10 mouse cellular contexts compared by ENCODE assay signal in the genomic region with DNA sequence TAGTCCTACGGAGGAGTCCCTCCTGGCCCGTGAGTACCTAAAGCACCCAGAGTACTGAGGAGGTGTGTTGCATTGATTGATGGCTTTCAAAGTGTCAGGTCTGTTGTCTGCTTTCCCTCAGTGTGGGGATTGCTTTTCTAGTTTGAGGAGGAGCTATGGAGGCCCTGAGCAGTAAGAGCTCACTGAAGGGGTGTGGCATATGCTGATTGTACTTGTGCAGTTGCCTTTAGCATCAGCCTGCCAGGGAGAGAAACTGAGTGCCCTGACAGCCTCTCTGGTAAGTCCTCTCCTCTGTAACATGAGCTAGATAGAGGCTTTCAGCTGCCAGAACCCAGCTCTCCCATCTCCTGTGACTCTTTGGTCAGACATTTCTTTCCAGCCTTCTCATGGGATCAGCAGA. TPM values are rescaled to one million over a fixed set of nuclear protein-coding genes. Genes with fewer than 3 reads are reported as not detected.
DNase-seq lines count a peak whose midpoint lies in the region; TF ChIP-seq lines count a peak whose summit lies in the region.
"Had no signal": no experiment of that assay in that cellular context is flagged by ENCODE, and none has a peak within 500 bp of the region (broad histone marks: within the 10 kb centered on the region; RNA-seq: fewer than 3 reads in every experiment).

No protein-coding gene starts in this region.

- no peak for TF ChIP-seq CTCF in kidney, adult 2 months (conservative IDR thresholded peaks at IDR 0.05; ENCODE audit: insufficient read depth, insufficient read length, low read depth, low read length)
- no peak for TF ChIP-seq CTCF in small intestine, adult 2 months (IDR thresholded peaks at IDR 0.05; ENCODE audit: extremely low read depth, insufficient read length, insufficient replicate concordance, low read depth, low read length)
- TF ChIP-seq CTCF in cerebellum, adult 2 months (IDR thresholded peaks at IDR 0.05; ENCODE audit: borderline replicate concordance, insufficient read depth, low read depth, low read length) = no peak

- no peak overlapping the region for H3K4me3 ChIP-seq in kidney, adult 2 months (ENCODE audit: insufficient read depth, low read depth, low read length)
- H3K4me3 ChIP-seq in small intestine, adult 2 months (ENCODE audit: low read depth, low read length) = peak overlapping the region; percentile 8; the same call in 1 of the 2 replicates
- H3K4me3 ChIP-seq in cerebellum, adult 2 months (replicated peaks; ENCODE audit: insufficient read depth, low read depth, low read length) = no peak overlapping the region

- peak overlapping the region; percentile 1; the same call in 1 of the 2 replicates for H3K27ac ChIP-seq in kidney, adult 2 months (ENCODE audit: insufficient read depth, low read depth, low read length)
- peak overlapping the region; percentile 62 for H3K27ac ChIP-seq in small intestine, adult 2 months (ENCODE audit: insufficient read depth, low read depth, low read length)
- no peak overlapping the region for H3K27ac ChIP-seq in cerebellum, adult 2 months (ENCODE audit: insufficient read depth, low read length)

- H3K36me3 ChIP-seq in kidney, adult 2 months (ENCODE audit: control insufficient read depth, insufficient read depth, low read length) = no peaks in the 10 kb centered on the region; the same call in 1 of the 2 replicates
- peaks cover 2% of the 10 kb centered on the region; the same call in 1 of the 2 replicates for H3K36me3 ChIP-seq in small intestine, adult 2 months (ENCODE audit: control insufficient read depth, insufficient read depth, low read length)

- WGBS in kidney, adult 2 months = 46% methylated on average over 2 of the region's 2 CpGs
- WGBS in small intestine, adult 2 months = 13% methylated on average over 2 of the region's 2 CpGs
- 80% methylated on average over 2 of the region's 2 CpGs for WGBS in cerebellum, adult 2 months

- H3K4me1 ChIP-seq in kidney, adult 2 months (ENCODE audit: control insufficient read depth, insufficient read depth, low read length) = peaks cover 35% of the 10 kb centered on the region
- peaks cover 39% of the 10 kb centered on the region for H3K4me1 ChIP-seq in small intestine, adult 2 months (ENCODE audit: control insufficient read depth, insufficient read depth, insufficient read length, low read length)
- H3K4me1 ChIP-seq in cerebellum, adult 2 months (ENCODE audit: control insufficient read depth, insufficient read depth, low read length) = peaks cover 4% of the 10 kb centered on the region; the same call in 1 of the 2 replicates

- no peaks in the 10 kb centered on the region for H3K27me3 ChIP-seq in kidney, adult 2 months (replicated peaks; ENCODE audit: control insufficient read depth, insufficient read depth, low read length)
- no peaks in the 10 kb centered on the region for H3K27me3 ChIP-seq in small intestine, adult 2 months (ENCODE audit: control insufficient read depth, insufficient read depth, low read length)
- no peaks in the 10 kb centered on the region for H3K27me3 ChIP-seq in cerebellum, adult 2 months (ENCODE audit: control insufficient read depth, insufficient read depth, low read length)

- no peak for DNase-seq in kidney, adult 2 months
- no peak for DNase-seq in kidney, adult 11 months
- peak; percentile 59 for DNase-seq in MN1 (ENCODE audit: low spot score)
- DNase-seq in induced T-regulatory cell, adult 2 months (ENCODE audit: low read depth) = peak; percentile 74
- DNase-seq in embryo, embryonic 11 days = no peak
- DNase-seq in embryo, embryonic 10 days (ENCODE audit: low spot score) = no peak
- no peak for DNase-seq in cerebellum, adult 2 months
- DNase-seq: cerebellum, postnatal 10 days; gastrocnemius, postnatal 25 days had no signal

- TF ChIP-seq POLR2A in kidney, adult 2 months (IDR thresholded peaks at IDR 0.05; ENCODE audit: low read depth, low read length) = no peak
- no peak for TF ChIP-seq POLR2A in small intestine, adult 2 months (IDR thresholded peaks at IDR 0.05; ENCODE audit: low read depth, low read length)
- TF ChIP-seq POLR2A in cerebellum, adult 2 months (IDR thresholded peaks at IDR 0.05; ENCODE audit: borderline replicate concordance, insufficient read depth, low read length) = no peak

RNA-seq across cellular contexts. Expression of a gene that starts 3.3 kb away (rescaled TPM):
- polyA plus RNA-seq in kidney, adult 2 months (2012; rRNA removed) = 157 and 198 TPM in 2 replicates
- polyA plus RNA-seq in small intestine, adult 2 months (2012; rRNA removed) = 97.4 and 231 TPM in 2 replicates
- 56.4 and 61.2 TPM in 2 replicates for polyA plus RNA-seq in cerebellum, adult 2 months (2012; rRNA removed)

RNA-seq across cellular contexts. Expression of a gene that starts 30.8 kb away (rescaled TPM):
- polyA plus RNA-seq in kidney, adult 2 months (2012; rRNA removed) = 0.72 and 1.5 TPM in 2 replicates
- 0.10 and 0.42 TPM in 2 replicates for polyA plus RNA-seq in small intestine, adult 2 months (2012; rRNA removed)
- polyA plus RNA-seq in cerebellum, adult 2 months (2012; rRNA removed) = 0.08 TPM in 1 of 2 replicates, not detected in the other

RNA-seq across cellular contexts. Expression of a gene that starts 37.8 kb away (rescaled TPM):
- 0.46 and 0.47 TPM in 2 replicates for polyA plus RNA-seq in kidney, adult 2 months (2012; rRNA removed)
- 0.11 and 0.13 TPM in 2 replicates for polyA plus RNA-seq in small intestine, adult 2 months (2012; rRNA removed)
- polyA plus RNA-seq in cerebellum, adult 2 months (2012; rRNA removed) = 0.08 and 0.15 TPM in 2 replicates

RNA-seq across cellular contexts. Expression of a gene that starts 44.2 kb away (rescaled TPM):
- polyA plus RNA-seq in kidney, adult 2 months (2012; rRNA removed) = 2.0 and 2.6 TPM in 2 replicates
- polyA plus RNA-seq in small intestine, adult 2 months (2012; rRNA removed) = 0.38 and 0.42 TPM in 2 replicates
- polyA plus RNA-seq in cerebellum, adult 2 months (2012; rRNA removed) = 22.6 and 24.6 TPM in 2 replicates

RNA-seq across cellular contexts. Expression of a gene that starts 57.3 kb away (rescaled TPM):
- polyA plus RNA-seq in kidney, adult 2 months (2012; rRNA removed) = not detected in 2 replicates
- polyA plus RNA-seq in small intestine, adult 2 months (2012; rRNA removed) = not detected in 2 replicates
- not detected in 2 replicates for polyA plus RNA-seq in cerebellum, adult 2 months (2012; rRNA removed)

Comparison
In these comparisons a context has a peak if more than half of its experiments do, and no peak if none do; other contexts are left out.
1. DNase-seq: peak in MN1 (single experiment) and induced T-regulatory cell, adult 2 months (single experiment); none in kidney, adult 2 months (single experiment), kidney, adult 11 months (single experiment), embryo, embryonic 11 days (single experiment), embryo, embryonic 10 days (single experiment) and cerebellum, adult 2 months (0 of 2).